Mouse (Mus musculus): Measurements from ENCODE around the gene Trim46. TPM values are rescaled to one million over a fixed set of nuclear protein-coding genes. Genes with fewer than 3 reads are reported as not detected.
"Not testable (repeated sequence)": the region's sequence is repeated elsewhere in the genome, so short reads cannot be mapped to it uniquely, and the experiment has no call there.

Trim46 gene
- polyA plus RNA-seq, 1 experiment, result 12.1 TPM

- Histone ChIP-seq H3K4me1 (replicated peaks; ENCODE audit: control insufficient read depth, insufficient read depth, low read length) (no peaks in the 10 kb centered on the region), H3K4me3 (ENCODE audit: control insufficient read depth, insufficient read depth, low read length) (no peak overlapping the region), H3K27ac (ENCODE audit: control insufficient read depth, insufficient read depth, low read length) (no peak overlapping the region), H3K27me3 (ENCODE audit: control insufficient read depth, insufficient read depth, low read length) (no peaks in the 10 kb centered on the region), H3K36me3 (ENCODE audit: control insufficient read depth, insufficient read depth, low read length) (no peaks in the 10 kb centered on the region)
- 92% methylated on average over 5 of the region's 5 CpGs for WGBS
- TF ChIP-seq POLR2A (IDR thresholded peaks at IDR 0.05; ENCODE audit: control insufficient read depth, extremely low read depth, insufficient read depth, low read length, poor library complexity) (no peak), CTCF (IDR thresholded peaks at IDR 0.05; ENCODE audit: borderline replicate concordance, control insufficient read depth, extremely low read depth, insufficient read depth, low read length, poor library complexity) (no peak)
- DNase-seq, result no peak
Observed at GRCm38 (mm10) chr3:89221167-89221566, 24.9 kb downstream of the Trim46 start.

- Histone ChIP-seq H3K27ac (ENCODE audit: control insufficient read depth, insufficient read depth, low read length) (no peak overlapping the region), H3K4me1 (replicated peaks; ENCODE audit: control insufficient read depth, insufficient read depth, low read length) (no peaks in the 10 kb centered on the region; the same call in 1 of the 2 replicates), H3K4me3 (ENCODE audit: control insufficient read depth, insufficient read depth, low read length) (no peak overlapping the region), H3K36me3 (ENCODE audit: control insufficient read depth, insufficient read depth, low read length) (no peaks in the 10 kb centered on the region), H3K27me3 (ENCODE audit: control insufficient read depth, insufficient read depth, low read length) (no peaks in the 10 kb centered on the region; the same call in 1 of the 2 replicates)
- DNase-seq, result no peak
- TF ChIP-seq CTCF (IDR thresholded peaks at IDR 0.05; ENCODE audit: borderline replicate concordance, control insufficient read depth, extremely low read depth, insufficient read depth, low read length, poor library complexity) (no peak), POLR2A (IDR thresholded peaks at IDR 0.05; ENCODE audit: control insufficient read depth, extremely low read depth, insufficient read depth, low read length, poor library complexity) (no peak)
- 75% methylated on average over 8 of the region's 8 CpGs for WGBS
Observed at GRCm38 (mm10) chr3:89219546-89219945, 26.6 kb downstream of the Trim46 start.

DNA sequence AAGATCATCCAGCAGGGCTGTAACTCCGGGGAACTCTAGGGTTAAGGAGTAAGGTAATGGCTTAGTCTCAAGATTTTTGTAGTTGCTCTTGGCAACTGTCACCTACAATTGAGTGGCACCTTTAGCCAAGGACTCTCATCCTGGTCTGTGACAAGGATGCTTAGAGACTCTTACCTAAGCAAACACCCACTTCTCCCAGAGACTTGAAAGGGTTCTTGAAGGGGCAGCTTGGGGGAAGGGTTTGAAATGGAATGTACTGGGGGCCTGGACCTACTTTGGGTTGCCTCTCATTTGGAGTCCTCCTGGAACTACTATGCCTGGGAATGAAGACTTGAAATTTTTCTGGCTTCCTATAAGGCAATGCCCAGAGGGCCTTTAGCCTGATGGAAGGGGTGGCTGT is 27.8 kb downstream of the Trim46 start:
- no peak for DNase-seq
- Histone ChIP-seq H3K27me3 (ENCODE audit: control insufficient read depth, insufficient read depth, low read length) (no peaks in the 10 kb centered on the region; the same call in 1 of the 2 replicates), H3K36me3 (ENCODE audit: control insufficient read depth, insufficient read depth, low read length) (no peaks in the 10 kb centered on the region), H3K27ac (ENCODE audit: control insufficient read depth, insufficient read depth, low read length) (no peak overlapping the region), H3K4me1 (replicated peaks; ENCODE audit: control insufficient read depth, insufficient read depth, low read length) (peaks cover 3% of the 10 kb centered on the region), H3K4me3 (ENCODE audit: control insufficient read depth, insufficient read depth, low read length) (no peak overlapping the region)
- 92% methylated on average over 1 of the region's 1 CpGs for WGBS
- TF ChIP-seq POLR2A (IDR thresholded peaks at IDR 0.05; ENCODE audit: control insufficient read depth, extremely low read depth, insufficient read depth, low read length, poor library complexity) (no peak), CTCF (IDR thresholded peaks at IDR 0.05; ENCODE audit: borderline replicate concordance, control insufficient read depth, extremely low read depth, insufficient read depth, low read length, poor library complexity) (no peak)

DNA sequence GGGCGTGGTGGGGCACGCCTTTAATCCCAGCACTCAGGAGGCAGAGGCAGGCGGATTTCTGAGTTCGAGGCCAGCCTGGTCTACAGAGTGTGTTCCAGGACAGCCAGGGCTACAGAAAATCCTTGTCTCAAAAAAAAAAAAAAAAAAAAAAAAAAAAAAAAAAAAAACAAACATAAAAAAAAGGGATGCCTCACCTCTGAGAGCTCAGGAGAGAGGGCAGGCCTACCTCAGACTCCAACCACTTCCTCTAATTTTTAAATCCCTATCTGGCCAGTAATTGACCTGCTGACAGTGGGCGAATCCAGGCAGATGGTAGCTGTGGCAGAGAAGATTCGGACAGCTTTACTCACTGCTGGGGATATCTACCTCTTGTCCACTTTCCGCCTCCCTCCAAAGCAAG is 29.7 kb downstream of the Trim46 start:
- 76% methylated on average over 7 of the region's 7 CpGs for WGBS

GRCm38 (mm10) chr3:89215853-89216252 is 30.3 kb downstream of the Trim46 start:
- H3K27ac ChIP-seq (ENCODE audit: control insufficient read depth, insufficient read depth, low read length), result no peak overlapping the region
- H3K4me1 ChIP-seq (replicated peaks; ENCODE audit: control insufficient read depth, insufficient read depth, low read length), result peaks cover 3% of the 10 kb centered on the region
- peak; percentile 83 for DNase-seq
- under 1% methylated on average over 6 of the region's 6 CpGs for WGBS
- H3K36me3 ChIP-seq (ENCODE audit: control insufficient read depth, insufficient read depth, low read length), result no peaks in the 10 kb centered on the region
- no peak for TF ChIP-seq POLR2A (IDR thresholded peaks at IDR 0.05; ENCODE audit: control insufficient read depth, extremely low read depth, insufficient read depth, low read length, poor library complexity)
- peak; percentile 69; the same call in 1 of the 2 replicates for TF ChIP-seq CTCF (IDR thresholded peaks at IDR 0.05; ENCODE audit: borderline replicate concordance, control insufficient read depth, extremely low read depth, insufficient read depth, low read length, poor library complexity)
- H3K4me3 ChIP-seq (ENCODE audit: control insufficient read depth, insufficient read depth, low read length), result no peak overlapping the region
- no peaks in the 10 kb centered on the region; the same call in 1 of the 2 replicates for H3K27me3 ChIP-seq (ENCODE audit: control insufficient read depth, insufficient read depth, low read length)

More for the DNA sequence above, 29.7 kb downstream of the Trim46 start:
- H3K27me3 ChIP-seq (ENCODE audit: control insufficient read depth, insufficient read depth, low read length); H3K36me3 ChIP-seq (ENCODE audit: control insufficient read depth, insufficient read depth, low read length); DNase-seq; H3K4me1 ChIP-seq (replicated peaks; ENCODE audit: control insufficient read depth, insufficient read depth, low read length); H3K4me3 ChIP-seq (ENCODE audit: control insufficient read depth, insufficient read depth, low read length); H3K27ac ChIP-seq (ENCODE audit: control insufficient read depth, insufficient read depth, low read length): not testable (repeated sequence)

- Histone ChIP-seq H3K27ac (ENCODE audit: control insufficient read depth, insufficient read depth, low read length) (no peak within 1 kb of the TSS), H3K36me3 (ENCODE audit: control insufficient read depth, insufficient read depth, low read length) (peaks cover 4% of the 10 kb centered on the region; the same call in 1 of the 2 replicates), H3K27me3 (ENCODE audit: control insufficient read depth, insufficient read depth, low read length) (no peaks in the 10 kb centered on the region; the same call in 1 of the 2 replicates), H3K4me1 (replicated peaks; ENCODE audit: control insufficient read depth, insufficient read depth, low read length) (peaks cover 3% of the 10 kb centered on the region), H3K4me3 (ENCODE audit: control insufficient read depth, insufficient read depth, low read length) (peak within 1 kb of the TSS; percentile 79)
- DNase-seq, result no peak
- no peak for TF ChIP-seq POLR2A (IDR thresholded peaks at IDR 0.05; ENCODE audit: control insufficient read depth, extremely low read depth, insufficient read depth, low read length, poor library complexity)
- no peak for TF ChIP-seq CTCF (IDR thresholded peaks at IDR 0.05; ENCODE audit: borderline replicate concordance, control insufficient read depth, extremely low read depth, insufficient read depth, low read length, poor library complexity)
- 8% methylated on average over 19 of the region's 19 CpGs for WGBS
Observed at GRCm38 (mm10) chr3:89214681-89215411, 31.3 kb downstream of the Trim46 start, which contains the start of gene Thbs3. TSS of gene Thbs3 (plus strand) at chr3:89215180.
